Mouse (Mus musculus) liver, embryonic 13.5 days (tissue): ENCODE results near the gene Scaf1. TPM values are rescaled to one million over a fixed set of nuclear protein-coding genes. Genes with fewer than 3 reads are reported as not detected.

Source experiments
- ATAC-seq: fragments of 200-750 bp; cut with Nextera tagmentation; 2 replicates; pipeline ENCODE4 v1.8.0; 2017; ENCODE audit warnings: low read depth, mild to moderate bottlenecking, moderate number of reproducible peaks, moderate library complexity
- DNase-seq: peaks from one replicate; pipeline ENCODE4 v3.0.0; 2022
- H3K27ac ChIP-seq: fragments of 300-500 bp; sonication (generic); 2 replicates; pipeline ENCODE4 v1.5.1; 2015; ENCODE audit warnings: moderate library complexity, mild to moderate bottlenecking, inconsistent platforms
- H3K27me3 ChIP-seq: fragments of 300-500 bp; sonication (generic); 2 replicates; pipeline ENCODE4 v1.6.1; 2015; ENCODE audit warnings: mild to moderate bottlenecking, inconsistent platforms
- H3K36me3 ChIP-seq: fragments of 300-500 bp; sonication (generic); 2 replicates; pipeline ENCODE4 v1.6.1; 2015; ENCODE audit warnings: mild to moderate bottlenecking, inconsistent platforms
- H3K4me1 ChIP-seq: fragments of 300-500 bp; sonication (generic); replicated peaks from 2 replicates; pipeline ENCODE4 v1.6.1; 2015; ENCODE audit warnings: inconsistent platforms
- H3K4me2 ChIP-seq: fragments of 300-500 bp; sonication (generic); 2 replicates; pipeline ENCODE4 v1.6.1; 2015; ENCODE audit warnings: inconsistent platforms, mild to moderate bottlenecking, moderate library complexity
- H3K4me3 ChIP-seq: fragments of 300-500 bp; sonication (generic); replicated peaks from 2 replicates; pipeline ENCODE4 v1.5.1; 2015; ENCODE audit warnings: mild to moderate bottlenecking, inconsistent platforms
- H3K9ac ChIP-seq: fragments of 300-500 bp; sonication (generic); 2 replicates; pipeline ENCODE4 v1.6.1; 2015; ENCODE audit warnings: mild to moderate bottlenecking, inconsistent platforms
- H3K9me3 ChIP-seq: fragments of 300-500 bp; sonication (generic); replicated peaks from 2 replicates; pipeline ENCODE4 v1.6.1; 2016; ENCODE audit warnings: inconsistent platforms
- WGBS: fragments of 180-500 bp; shearing (Covaris S2); methylation state at CpG from one replicate; pipeline ENCODE4 v1.1.7; 2015; ENCODE audit not compliant: insufficient replicate concordance; 5-methylcytosine and 5-hydroxymethylcytosine counted together
- polyA plus RNA-seq: library from polyadenylated mRNA; unstranded; fragments of >200 nt; fragmentation: Nextera tagmentation; extraction: Ambion mirVana; gene quantifications from 2 replicates; pipeline ENCODE4 v1.2.1, GENCODE M21; 2015

The Scaf1 gene
- polyA plus RNA-seq, 1 experiment from 2014 or later, result 10.4 TPM

DNA sequence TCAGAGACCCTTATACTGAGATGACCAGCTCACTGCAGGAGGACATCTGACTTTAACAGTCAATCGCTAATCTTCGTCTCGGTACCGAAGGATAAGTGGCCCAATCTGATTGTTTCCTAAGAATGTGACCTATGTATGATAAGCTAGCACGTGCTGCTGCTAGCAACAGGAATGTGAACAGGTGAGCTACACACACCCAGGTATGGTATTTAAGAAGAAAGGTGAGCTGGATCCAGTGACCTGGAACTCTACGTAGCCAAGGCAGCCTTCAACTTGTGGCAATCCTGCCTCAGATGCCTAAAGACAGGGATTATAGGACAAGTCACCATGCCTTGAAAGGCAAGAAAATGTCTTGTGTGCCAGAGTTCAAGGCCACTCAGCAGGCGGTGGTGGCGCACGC, 22.2 kb upstream of the Scaf1 start:
- 83% methylated on average over 9 of the region's 9 CpGs for WGBS
- H3K27ac ChIP-seq, result no peak overlapping the region
- no peak for DNase-seq
- H3K4me3 ChIP-seq, result no peak overlapping the region
- H3K4me2 ChIP-seq, result no peak overlapping the region
- no peak overlapping the region for H3K9ac ChIP-seq
- no peaks in the 10 kb centered on the region for H3K27me3 ChIP-seq
- peaks cover 94% of the 10 kb centered on the region for H3K36me3 ChIP-seq
- no peak for ATAC-seq
- H3K9me3 ChIP-seq, result no peaks in the 10 kb centered on the region
- H3K4me1 ChIP-seq, result peaks cover 4% of the 10 kb centered on the region; the same call in 1 of the 2 replicates

DNA sequence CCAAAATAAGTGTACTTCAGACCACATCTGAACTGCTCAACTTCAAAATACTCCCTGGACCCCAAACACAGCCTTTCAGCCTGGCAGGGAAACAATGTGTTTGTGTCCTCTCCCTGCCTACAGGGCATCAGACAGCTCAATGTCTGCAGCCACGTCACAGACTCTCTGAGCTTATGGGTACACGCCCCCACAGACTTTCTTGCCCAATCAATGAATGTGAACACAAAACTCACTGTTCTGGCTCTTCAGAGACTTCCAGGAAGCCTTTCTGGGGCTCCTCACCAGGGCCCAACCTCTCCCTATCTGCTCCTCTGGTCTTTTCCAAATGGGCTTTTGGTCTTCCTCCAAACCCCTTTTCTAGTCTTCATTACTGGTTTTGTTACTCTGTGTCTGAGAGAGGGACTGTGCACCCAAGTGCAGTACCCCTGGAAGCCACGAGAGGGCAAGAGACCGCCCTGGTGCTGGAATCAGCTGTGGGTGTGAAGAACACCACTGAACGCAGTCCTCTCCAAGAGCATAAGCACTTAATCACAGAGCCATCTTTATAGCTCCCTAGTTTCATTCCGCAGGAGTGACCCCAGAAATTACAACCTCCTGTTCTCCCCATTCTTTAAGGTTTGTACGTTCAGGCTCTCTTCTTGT, 21.7 kb upstream of the Scaf1 start:
- no peak overlapping the region for H3K27ac ChIP-seq
- H3K9me3 ChIP-seq, result no peaks in the 10 kb centered on the region
- ATAC-seq (0 out of 2 replicates have a peak, but pooled peaks have one; percentile 48), DNase-seq (peak; percentile 53)
- H3K9ac ChIP-seq, result no peak overlapping the region
- peaks cover 94% of the 10 kb centered on the region for H3K36me3 ChIP-seq
- no peak overlapping the region for H3K4me2 ChIP-seq
- H3K27me3 ChIP-seq, result no peaks in the 10 kb centered on the region
- peaks cover 4% of the 10 kb centered on the region; the same call in 1 of the 2 replicates for H3K4me1 ChIP-seq
- WGBS, result 47% methylated on average over 7 of the region's 7 CpGs
- H3K4me3 ChIP-seq, result no peak overlapping the region

DNA sequence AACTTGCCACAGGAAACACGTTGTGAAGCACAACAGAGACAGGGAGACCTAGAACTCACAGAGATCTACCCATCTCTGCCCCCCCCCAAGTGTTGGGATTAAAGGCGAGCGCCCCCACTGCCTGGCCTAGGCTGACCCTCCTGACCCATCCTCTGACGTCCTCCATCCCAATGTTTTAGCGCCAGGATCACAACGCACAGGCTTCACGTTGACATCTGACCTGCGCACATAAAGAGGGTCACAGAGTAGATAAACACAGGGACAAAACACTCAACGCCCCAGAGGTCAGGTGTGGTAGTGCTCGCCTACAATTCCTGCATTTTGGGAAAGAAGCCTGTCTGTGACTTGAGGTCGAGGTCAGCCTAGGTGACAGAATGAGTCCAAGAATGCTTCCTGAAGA, 20.5 kb upstream of the Scaf1 start:
- H3K4me2 ChIP-seq, result no peak overlapping the region
- H3K4me1 ChIP-seq, result peaks cover 4% of the 10 kb centered on the region; the same call in 1 of the 2 replicates
- H3K36me3 ChIP-seq, result peaks cover 94% of the 10 kb centered on the region
- no peak overlapping the region for H3K4me3 ChIP-seq
- no peak overlapping the region for H3K27ac ChIP-seq
- H3K9ac ChIP-seq, result no peak overlapping the region
- no peaks in the 10 kb centered on the region for H3K9me3 ChIP-seq
- ATAC-seq (no peak), DNase-seq (no peak)
- no peaks in the 10 kb centered on the region for H3K27me3 ChIP-seq
- WGBS, result 79% methylated on average over 11 of the region's 11 CpGs

DNA sequence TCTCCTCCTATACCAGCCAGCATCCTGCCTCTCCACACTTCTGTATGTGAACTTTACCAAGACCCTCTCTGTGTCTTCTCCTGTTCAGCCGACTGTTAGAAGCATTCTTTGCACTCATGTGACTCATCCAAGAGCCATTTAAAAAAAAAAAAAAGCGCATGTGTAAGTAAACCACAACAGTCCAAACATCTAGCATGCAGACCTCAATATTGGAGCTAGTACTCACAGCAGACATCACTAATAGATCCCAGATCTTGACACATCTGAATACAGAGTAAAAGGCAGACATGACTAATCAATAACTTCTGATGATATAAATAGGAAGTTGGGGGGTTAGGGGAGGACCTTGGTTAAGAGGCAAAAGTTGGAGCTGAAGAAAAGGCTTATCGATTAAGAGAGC, 19.5 kb upstream of the Scaf1 start:
- H3K27me3 ChIP-seq, result no peaks in the 10 kb centered on the region
- no peak overlapping the region for H3K4me2 ChIP-seq
- no peak overlapping the region for H3K9ac ChIP-seq
- H3K9me3 ChIP-seq, result no peaks in the 10 kb centered on the region
- peaks cover 95% of the 10 kb centered on the region for H3K36me3 ChIP-seq
- H3K4me1 ChIP-seq, result peaks cover 4% of the 10 kb centered on the region; the same call in 1 of the 2 replicates
- H3K4me3 ChIP-seq, result no peak overlapping the region
- 77% methylated on average over 3 of the region's 3 CpGs for WGBS
- no peak for ATAC-seq
- H3K27ac ChIP-seq, result no peak overlapping the region
- DNase-seq, result no peak

DNA sequence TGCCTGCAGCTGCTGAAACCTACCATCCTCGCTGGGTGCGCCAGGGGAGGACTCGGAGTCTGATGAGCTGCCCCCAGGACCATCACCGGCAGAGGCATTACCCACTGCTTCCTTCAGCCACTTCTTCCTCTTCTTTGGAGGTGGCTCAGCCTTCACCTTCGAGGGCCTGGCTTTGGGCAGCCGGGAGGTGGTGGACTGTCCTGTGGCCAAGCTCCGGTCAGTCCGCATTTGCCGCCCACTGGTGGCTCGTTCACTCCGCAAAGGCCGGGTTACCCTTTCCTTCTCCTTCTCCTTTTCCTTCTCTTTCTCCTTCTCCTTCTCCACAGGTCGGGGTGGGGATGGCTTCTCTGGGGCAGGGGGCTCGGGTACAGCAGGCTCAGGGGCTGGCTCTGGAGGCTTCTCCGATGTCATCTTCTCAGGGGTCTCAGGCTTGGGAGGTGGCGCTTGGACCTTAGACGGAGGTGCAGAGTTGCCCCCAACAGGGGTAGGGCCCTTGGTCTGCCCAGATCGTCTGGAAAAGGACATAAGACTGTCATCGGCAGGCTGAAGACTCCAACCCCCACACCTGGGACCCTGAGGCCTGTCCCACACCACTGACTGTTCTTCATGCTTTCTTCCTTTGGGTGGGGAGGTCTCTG, 17.7 kb upstream of the Scaf1 start:
- Histone ChIP-seq H3K4me2 (no peak overlapping the region), H3K27me3 (no peaks in the 10 kb centered on the region), H3K4me1 (peaks cover 4% of the 10 kb centered on the region; the same call in 1 of the 2 replicates), H3K9me3 (no peaks in the 10 kb centered on the region), H3K9ac (no peak overlapping the region), H3K27ac (no peak overlapping the region), H3K36me3 (peaks cover 95% of the 10 kb centered on the region), H3K4me3 (no peak overlapping the region)
- ATAC-seq (no peak), DNase-seq (no peak)
- WGBS, result 87% methylated on average over 19 of the region's 19 CpGs

DNA sequence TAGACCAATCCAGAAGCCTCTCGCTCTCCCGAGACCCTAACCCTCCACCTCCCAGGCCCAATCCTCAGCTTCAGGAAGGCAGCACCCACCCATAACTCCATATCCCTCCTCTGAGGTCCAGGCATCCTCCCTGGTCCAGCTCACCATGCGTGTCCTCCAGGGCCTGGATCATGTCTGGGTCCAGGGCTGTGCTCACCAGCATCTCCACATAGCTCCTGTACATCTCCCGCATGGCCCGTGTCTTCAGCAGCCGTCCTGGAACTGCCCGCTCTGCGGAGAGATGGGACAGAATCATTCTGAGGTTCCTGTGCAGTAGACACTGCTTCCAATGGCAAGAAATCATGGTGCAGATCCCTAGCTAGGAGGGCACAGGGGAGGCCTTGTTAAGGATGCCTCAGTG, 14.7 kb upstream of the Scaf1 start:
- Histone ChIP-seq H3K4me2 (no peak overlapping the region), H3K9ac (no peak overlapping the region), H3K27ac (no peak overlapping the region), H3K36me3 (peaks cover 86% of the 10 kb centered on the region), H3K9me3 (no peaks in the 10 kb centered on the region), H3K4me1 (peaks cover 12% of the 10 kb centered on the region), H3K4me3 (no peak overlapping the region), H3K27me3 (no peaks in the 10 kb centered on the region)
- no peak for DNase-seq
- ATAC-seq, result no peak
- 86% methylated on average over 8 of the region's 8 CpGs for WGBS

DNA sequence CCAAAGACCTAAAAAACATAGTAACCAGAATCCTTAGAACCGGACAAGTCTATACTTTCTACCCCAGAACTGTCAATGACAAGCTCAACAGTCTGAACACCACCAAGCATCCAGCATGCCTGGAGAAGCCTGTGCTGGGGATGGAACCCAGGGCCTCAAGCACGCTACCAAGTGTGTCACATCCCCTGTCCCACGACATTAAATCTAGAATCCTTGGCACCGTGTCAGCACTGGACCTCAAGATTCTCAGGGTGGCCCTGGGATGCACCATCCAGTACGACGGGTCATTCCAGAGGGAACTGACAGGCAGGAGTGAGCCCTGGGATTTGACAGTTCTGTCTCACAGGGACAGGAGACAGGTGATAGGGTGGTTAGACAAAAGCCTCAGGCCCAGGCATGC, 13.8 kb upstream of the Scaf1 start:
- DNase-seq (no peak), ATAC-seq (no peak)
- H3K36me3 ChIP-seq, result peaks cover 78% of the 10 kb centered on the region
- no peak overlapping the region for H3K9ac ChIP-seq
- H3K4me3 ChIP-seq, result no peak overlapping the region
- no peak overlapping the region for H3K4me2 ChIP-seq
- peaks cover 14% of the 10 kb centered on the region for H3K4me1 ChIP-seq
- WGBS, result 81% methylated on average over 6 of the region's 6 CpGs
- no peaks in the 10 kb centered on the region for H3K27me3 ChIP-seq
- H3K27ac ChIP-seq, result no peak overlapping the region
- no peaks in the 10 kb centered on the region for H3K9me3 ChIP-seq

DNA sequence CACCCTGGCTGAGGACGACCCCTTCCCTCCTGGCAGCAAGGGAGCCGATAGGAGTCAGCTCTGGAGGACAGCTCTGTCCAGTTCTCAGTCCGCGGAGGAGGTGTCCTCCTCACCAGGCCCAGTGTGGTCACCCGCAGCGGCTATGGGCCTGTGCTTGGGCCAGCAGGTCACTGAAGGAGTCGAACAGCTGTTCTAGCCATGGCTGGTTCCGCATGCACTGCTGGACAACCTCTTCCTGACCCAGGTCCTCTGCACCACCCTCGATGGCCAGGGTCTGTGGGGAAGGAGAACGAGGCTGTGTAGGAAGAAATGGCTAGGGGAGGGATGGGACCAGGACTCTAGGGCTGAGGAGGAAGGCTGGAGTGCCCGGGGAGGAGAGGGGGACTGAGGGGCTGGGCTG, 12.2 kb upstream of the Scaf1 start:
- DNase-seq (no peak), ATAC-seq (no peak)
- no peaks in the 10 kb centered on the region for H3K9me3 ChIP-seq
- peaks cover 18% of the 10 kb centered on the region for H3K4me1 ChIP-seq
- no peak overlapping the region for H3K4me2 ChIP-seq
- no peak overlapping the region for H3K27ac ChIP-seq
- whole genome bisulfite sequencing, result 84% methylated on average over 11 of the region's 11 CpGs
- peaks cover 61% of the 10 kb centered on the region for H3K36me3 ChIP-seq
- H3K4me3 ChIP-seq, result no peak overlapping the region
- H3K27me3 ChIP-seq, result no peaks in the 10 kb centered on the region
- no peak overlapping the region for H3K9ac ChIP-seq

DNA sequence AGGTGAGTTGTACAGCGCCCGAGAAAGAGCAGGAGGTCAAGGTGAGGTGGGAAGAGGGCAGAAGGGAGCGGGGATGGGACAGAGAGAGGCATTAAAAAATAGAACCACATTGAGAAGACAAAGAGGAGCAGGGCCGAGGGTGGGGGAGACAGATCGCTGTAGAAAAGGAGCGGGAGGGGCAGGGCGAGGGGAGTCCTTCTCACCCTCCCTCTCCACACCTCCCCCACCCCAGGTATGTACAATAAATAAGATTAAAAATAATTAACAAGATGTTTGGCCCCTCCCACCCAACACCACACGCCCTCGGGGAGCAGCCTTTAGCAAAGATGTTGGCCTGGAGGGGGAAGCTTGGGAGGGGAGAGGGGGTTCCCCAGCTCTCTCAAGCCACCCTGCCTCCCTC, 11.6 kb upstream of the Scaf1 start:
- peaks cover 18% of the 10 kb centered on the region for H3K4me1 ChIP-seq
- H3K27ac ChIP-seq, result no peak overlapping the region
- H3K4me3 ChIP-seq, result no peak overlapping the region
- ATAC-seq (no peak; the same call in 1 of the 2 replicates), DNase-seq (no peak)
- peaks cover 55% of the 10 kb centered on the region for H3K36me3 ChIP-seq
- no peaks in the 10 kb centered on the region for H3K27me3 ChIP-seq
- no peaks in the 10 kb centered on the region for H3K9me3 ChIP-seq
- H3K4me2 ChIP-seq, result no peak overlapping the region
- no peak overlapping the region for H3K9ac ChIP-seq
- WGBS, result 79% methylated on average over 9 of the region's 9 CpGs

DNA sequence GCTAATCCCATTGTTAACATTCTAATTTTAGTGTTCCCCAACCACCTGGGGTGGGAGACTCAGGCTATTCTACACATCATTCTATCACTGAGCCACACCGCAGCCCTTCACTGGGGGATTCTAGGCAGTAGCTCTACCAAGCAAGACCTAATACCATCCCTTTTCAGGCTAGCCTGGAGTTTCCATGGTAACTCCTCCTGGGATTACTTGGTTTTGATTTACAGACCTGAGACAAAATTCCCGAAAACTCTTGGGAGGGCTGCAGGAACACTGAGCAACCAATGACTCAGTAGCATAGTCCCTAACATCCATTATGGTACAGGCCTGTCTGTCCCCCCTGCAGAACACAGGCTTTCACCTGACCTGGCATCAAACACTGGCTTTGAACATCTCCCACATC, 10.1 kb upstream of the Scaf1 start:
- ATAC-seq (no peak), DNase-seq (no peak)
- WGBS, result 72% methylated on average over 2 of the region's 2 CpGs
- Histone ChIP-seq H3K27ac (no peak overlapping the region), H3K4me3 (no peak overlapping the region), H3K9ac (no peak overlapping the region), H3K4me1 (peaks cover 18% of the 10 kb centered on the region), H3K9me3 (no peaks in the 10 kb centered on the region), H3K27me3 (0 out of 2 replicates have a peak, but pooled peaks cover under 1% of the 10 kb centered on the region), H3K36me3 (peaks cover 40% of the 10 kb centered on the region), H3K4me2 (no peak overlapping the region)

DNA sequence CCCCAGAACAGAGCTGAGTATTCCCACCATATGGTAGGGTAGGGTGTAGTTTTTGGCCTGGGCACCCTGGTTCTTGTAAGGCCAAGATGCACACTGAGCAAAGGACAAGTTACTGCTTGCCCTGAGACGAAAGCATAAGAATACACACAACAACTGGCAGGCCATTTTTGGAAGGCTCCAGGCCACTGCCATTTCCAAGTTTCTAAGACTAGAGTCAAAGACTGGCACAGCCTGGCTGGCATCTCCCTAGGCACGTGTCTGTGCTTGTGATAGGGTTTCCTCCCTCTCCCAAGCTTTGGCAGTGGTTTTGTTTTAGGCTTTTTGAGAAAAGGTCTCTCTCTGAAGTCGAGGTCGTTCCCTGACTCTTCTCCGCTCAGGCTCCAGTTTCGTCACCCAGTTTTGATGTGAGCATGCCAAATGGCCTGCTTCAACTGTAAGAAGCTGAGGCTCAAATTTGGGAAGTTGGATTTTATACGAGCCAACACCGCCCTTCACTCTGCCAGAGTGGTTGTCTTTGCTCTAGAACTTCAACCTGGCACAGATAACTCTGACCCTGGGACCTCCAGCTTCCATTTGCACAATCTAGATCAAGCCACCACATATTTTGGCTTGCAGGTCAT, 9.5 kb upstream of the Scaf1 start:
- Histone ChIP-seq H3K36me3 (peaks cover 35% of the 10 kb centered on the region), H3K4me2 (no peak overlapping the region), H3K27me3 (peaks cover 6% of the 10 kb centered on the region; the same call in 1 of the 2 replicates), H3K9ac (no peak overlapping the region), H3K9me3 (no peaks in the 10 kb centered on the region), H3K4me1 (peaks cover 18% of the 10 kb centered on the region), H3K27ac (0 out of 2 replicates have a peak overlapping the region, but pooled peaks have one; percentile 10), H3K4me3 (no peak overlapping the region)
- 57% methylated on average over 8 of the region's 8 CpGs for WGBS
- no peak for ATAC-seq
- no peak for DNase-seq
